Mouse (Mus musculus) 3T3-L1 (cell line): ENCODE measurements around the gene Dcaf5.

Experiments
- DNase-seq: peaks from one replicate; pipeline ENCODE4 v3.0.0-alpha.2; 2015; ENCODE audit warnings: low read depth, low spot score

The Dcaf5 gene

GRCm38 (mm10) chr12:80436336-80436976 is at the start of gene Dcaf5:
Dcaf5 (minus strand) TSS chr12:80436601.
- DNase-seq, result peak; percentile 63

DNA sequence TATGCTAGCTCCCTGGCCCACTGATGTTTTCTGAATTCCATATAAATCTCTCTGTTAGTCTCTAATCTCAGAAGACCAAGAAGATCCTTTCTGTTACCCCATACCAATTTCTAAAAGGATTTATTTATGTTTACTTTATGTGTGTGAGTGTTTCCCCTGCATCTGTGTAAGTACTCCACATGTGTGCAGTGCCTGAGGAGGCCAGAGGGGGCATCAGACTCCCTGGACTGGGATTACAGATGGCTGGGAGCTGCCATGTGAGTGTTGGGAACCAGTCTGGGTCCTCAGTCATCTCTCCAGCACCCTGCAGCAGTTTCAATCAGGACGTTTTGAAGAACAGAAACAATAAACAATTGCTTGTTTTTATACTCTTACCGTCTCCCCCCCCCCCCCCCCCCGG is 47.0 kb upstream of the Dcaf5 start:
- no peak for DNase-seq

DNA sequence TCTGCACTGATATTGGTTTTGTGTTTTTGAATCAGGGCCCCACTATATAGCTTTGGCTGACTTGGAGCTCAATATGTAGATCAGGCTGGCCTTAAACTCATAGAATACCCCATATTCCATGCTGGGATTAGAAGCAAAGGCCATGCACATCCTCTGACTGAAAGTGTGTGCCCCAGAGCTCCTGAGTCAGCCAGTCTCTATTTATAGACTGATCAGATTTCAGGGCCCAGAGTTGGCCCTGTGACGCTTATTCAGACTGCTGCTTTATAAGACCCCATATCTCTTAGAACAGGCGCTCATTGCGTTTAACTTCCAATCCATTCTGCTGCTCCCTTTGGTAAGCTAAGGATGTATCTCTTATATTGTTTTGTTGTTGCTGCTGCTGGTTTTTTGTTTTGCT is 43.6 kb upstream of the Dcaf5 start:
- DNase-seq, result no peak

GRCm38 (mm10) chr12:80473731-80474130 is 37.3 kb upstream of the Dcaf5 start:
- DNase-seq, result no peak

GRCm38 (mm10) chr12:80471926-80472325 is 35.5 kb upstream of the Dcaf5 start:
- DNase-seq, result peak; percentile 53

DNA sequence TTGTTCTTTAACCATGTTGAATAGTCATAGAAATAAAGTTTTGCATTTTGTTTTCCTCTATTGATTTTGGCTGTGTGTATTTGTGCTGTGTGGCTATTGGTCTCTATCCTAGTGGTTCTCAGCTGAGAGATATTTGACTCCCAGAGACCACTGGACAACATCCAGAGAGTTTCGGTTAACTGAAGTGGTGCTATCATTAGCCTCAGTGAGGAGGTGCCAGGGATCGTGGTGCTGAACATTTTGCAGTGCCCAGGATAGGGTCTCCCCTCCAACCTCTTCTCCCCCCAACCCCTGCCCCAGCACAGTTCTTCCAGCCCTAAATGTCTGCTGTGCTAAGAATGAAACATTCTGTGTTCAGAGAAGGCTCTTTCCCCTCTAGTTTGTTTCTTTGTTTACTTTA is 33.8 kb upstream of the Dcaf5 start:
- DNase-seq, result no peak

GRCm38 (mm10) chr12:80463666-80464269 is 27.4 kb upstream of the Dcaf5 start:
- DNase-seq, result no peak

DNA sequence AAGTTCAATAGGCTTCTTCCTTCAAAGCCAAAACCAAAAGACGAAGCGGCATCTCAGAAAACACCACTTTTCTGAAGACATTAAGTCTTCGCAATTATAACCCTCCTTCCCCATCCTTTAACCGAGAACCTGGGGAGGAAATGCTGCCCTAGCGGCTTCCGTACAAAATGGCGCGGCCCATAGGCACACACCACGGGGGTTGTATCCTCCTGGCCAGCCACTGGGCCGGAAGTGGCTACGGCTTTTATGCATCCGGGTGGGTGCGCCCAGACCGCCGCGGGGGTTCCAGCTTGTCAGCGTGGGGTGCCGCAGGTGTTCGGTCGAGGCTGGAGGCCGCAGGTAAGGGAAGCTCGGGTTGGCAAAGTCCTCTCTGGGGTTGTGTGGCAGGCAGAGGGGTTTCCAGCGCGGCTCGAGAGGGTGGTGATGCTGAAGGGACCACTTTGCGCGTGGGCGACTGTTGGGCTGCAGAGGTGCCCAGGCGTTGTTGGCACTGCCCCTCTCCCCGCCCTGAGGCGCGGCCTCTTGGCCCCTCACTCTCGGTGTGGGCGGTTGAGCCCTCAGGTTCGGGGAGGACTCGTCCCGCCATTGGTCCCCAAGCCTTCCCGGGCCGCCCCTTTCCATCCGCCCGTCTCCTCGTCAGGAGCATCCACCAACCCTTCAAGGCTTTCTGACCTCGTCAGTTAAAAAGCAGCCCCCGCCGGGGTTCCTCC is 26.7 kb upstream of the Dcaf5 start, which contains the start of gene Exd2:
TSS of gene Exd2 (plus strand) at position 154 of the 710 bp plus-strand sequence.
- peak; percentile 92 for DNase-seq

DNA sequence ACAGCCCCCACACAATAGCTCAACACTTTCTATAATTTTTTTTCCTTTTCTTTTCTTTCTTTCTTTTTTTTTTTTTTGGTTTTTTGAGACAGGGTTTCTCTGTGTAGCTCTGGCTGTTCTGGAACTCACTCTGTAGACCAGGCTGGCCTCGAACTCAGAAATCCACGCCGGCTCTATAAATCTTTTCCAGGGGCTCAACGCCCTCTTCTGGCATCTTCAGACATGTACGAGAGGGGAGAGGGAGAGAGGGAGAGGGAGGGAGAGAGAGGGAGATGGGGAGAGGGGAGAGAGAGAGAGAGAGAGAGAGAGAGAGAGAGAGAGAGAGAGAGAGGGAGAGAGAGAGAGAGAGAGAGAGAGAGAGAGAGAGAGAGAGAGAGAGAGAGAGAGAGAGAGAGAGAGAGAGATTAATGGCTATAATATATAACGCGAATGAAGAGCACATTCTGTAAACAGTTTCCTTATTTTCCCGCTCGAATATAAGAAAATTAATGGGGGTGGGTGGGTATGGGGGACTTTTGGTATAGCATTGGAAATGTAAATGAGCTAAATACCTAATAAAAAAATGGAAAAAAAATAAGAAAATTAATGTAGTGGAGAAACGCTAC is 26.0 kb upstream of the Dcaf5 start:
- DNase-seq, result peak; percentile 43

DNA sequence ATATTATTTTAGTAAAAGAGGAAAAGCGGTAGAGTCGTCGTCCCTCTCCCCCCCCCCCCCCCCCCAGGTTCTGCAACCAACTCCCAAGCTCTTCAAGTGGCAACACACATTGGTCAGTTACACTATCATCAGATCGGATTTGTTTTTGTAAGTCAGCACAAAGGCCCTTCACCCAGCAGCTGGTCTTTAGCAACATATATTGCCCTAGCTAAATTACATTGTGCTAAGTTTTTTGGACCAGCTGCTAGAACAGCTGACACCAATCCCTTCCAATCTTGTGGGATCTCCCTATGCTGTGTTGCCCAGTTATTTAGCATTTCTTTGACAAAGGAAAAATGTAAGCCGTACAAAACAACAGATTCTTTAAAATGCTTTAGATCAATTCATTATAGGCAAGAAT is 21.6 kb upstream of the Dcaf5 start:
- DNase-seq, result no peak

DNA sequence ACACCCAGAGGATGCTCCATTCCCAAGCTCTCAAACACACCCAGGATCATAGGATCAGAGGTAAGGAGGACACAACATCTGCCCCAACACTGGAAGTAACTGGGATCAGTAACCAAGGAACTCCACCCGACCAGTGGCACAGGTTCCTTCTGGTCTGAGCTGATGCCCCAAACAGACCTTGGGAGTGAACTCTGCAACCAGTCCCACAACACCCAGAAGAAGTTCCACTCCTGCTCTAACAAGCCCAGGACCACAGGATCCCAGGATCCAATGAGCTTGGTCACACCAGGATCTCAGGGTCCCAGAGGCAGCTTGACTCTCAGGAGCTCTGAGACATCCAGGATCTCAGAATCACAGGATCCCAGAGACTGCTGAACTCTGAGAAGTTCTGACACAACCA is 17.1 kb upstream of the Dcaf5 start:
- DNase-seq, result no peak

GRCm38 (mm10) chr12:80444525-80445109 is 8.2 kb upstream of the Dcaf5 start:
- no peak for DNase-seq

DNA sequence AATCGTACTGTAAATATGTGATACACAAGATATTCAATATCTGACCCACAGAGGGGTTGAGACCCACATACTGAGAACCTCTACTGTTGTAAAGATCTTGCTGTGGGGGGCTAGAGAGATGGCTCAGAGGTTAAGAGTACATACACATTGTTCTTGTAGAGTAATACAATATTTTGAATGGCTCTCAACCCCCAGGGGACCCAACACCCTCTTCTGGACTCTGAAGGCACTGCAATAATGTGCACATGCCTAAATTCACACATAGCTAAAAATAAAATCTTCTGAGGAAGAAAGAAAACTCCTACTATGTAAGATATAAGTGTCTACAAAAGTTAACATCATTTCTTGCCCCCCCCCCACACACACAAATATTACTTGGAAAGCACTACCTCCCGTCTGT is 4.6 kb upstream of the Dcaf5 start:
- DNase-seq, result peak; percentile 52

DNA sequence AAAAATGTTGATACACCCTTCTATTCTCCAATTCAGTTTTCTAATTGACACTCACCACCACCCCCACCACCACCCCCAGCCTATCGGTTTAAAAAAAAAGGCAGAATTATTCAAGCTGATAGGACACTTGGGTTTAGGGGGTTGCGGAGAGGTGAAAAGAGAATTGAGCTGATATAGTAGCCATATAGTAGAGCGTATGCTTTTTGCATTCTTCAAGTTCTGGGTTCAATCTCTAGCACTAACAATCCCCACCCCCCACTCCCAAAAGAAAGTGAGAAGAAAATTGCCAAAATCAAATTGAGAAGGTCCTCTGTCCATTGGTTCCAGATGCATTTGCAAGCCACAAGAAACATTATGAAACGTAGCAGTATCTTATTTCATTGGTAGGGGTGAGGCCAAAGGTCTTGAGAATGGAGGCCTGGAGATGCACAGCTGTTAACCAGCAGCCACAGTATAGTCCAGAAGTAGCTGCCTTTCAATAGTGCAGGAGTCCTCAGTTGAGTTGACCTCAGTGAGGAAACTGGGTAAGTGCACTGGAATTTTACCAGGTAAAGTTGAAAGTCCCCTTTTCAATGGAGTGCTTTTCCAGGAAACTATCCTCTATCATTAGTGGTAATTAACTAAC is 762 bp upstream of the Dcaf5 start:
- DNase-seq, result peak; percentile 51

GRCm38 (mm10) chr12:80435887-80436286 is 514 bp downstream of the Dcaf5 start:
- peak; percentile 30 for DNase-seq

GRCm38 (mm10) chr12:80434961-80435691 is 1.3 kb downstream of the Dcaf5 start:
- DNase-seq, result peak; percentile 66

- DNase-seq, result peak; percentile 49
Observed at GRCm38 (mm10) chr12:80434601-80434960, 1.8 kb downstream of the Dcaf5 start.

- peak; percentile 65 for DNase-seq
Observed at GRCm38 (mm10) chr12:80433266-80433665, 3.1 kb downstream of the Dcaf5 start.

DNA sequence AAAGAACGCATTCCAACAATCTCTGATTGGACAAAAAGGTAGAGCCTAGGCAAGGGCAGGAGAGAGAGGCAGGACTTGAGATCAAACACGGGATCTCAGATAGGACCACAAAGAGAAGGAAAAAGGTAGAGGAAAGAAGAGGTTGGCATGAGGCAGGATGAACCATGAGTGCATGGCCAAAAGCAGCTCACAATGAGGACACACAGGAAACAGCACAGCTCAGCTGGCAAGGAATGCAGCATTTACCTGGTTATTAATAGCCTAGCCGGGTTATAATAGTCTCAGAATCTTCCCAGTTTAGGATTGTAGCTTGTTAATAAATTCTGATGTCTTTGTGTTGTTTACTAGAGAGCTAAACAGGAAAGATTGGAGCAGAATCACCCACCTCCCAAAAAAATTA is 8.7 kb downstream of the Dcaf5 start:
- DNase-seq, result no peak

DNA sequence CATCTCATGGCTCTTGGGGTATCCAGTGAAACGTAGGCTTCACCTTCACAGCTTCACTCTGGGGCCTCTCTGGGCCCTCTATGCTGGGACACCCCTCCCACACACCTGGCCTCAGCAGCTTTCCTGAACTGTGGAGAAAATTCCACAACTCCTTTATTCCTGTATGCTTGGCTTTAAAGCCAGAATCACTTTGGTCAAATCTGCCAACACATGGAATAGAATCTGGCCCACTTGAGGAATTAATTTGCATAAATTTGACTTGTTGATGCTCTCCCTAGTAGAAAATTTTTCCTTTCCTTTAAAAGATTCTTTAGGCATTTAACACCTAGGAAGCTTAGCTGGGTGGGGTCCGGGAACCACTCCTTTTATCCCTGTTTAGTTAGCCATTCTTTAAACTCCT is 21.3 kb downstream of the Dcaf5 start:
- DNase-seq, result no peak

GRCm38 (mm10) chr12:80410855-80411254 is 25.5 kb downstream of the Dcaf5 start:
- no peak for DNase-seq
